Mouse (Mus musculus): Measurements from ENCODE around the gene Lamc2. TPM values are rescaled to one million over a fixed set of nuclear protein-coding genes. Genes with fewer than 3 reads are reported as not detected.
A peak's percentile ranks its signal among the peaks of the same experiment; 100 is the strongest.

Gene Lamc2
- polyA plus RNA-seq, 1 experiment from 2014 or later: 12.7 TPM

- Histone ChIP-seq H3K9me3 (no peaks in the 10 kb centered on the region), H3K4me1 (peaks cover 14% of the 10 kb centered on the region; the same call in 1 of the 2 replicates), H3K27ac (peak overlapping the region; percentile 44; the same call in 1 of the 2 replicates), H3K9ac (no peak overlapping the region), H3K4me3 (no peak overlapping the region), H3K36me3 (no peaks in the 10 kb centered on the region), H3K4me2 (no peak overlapping the region), H3K27me3 (no peaks in the 10 kb centered on the region)
- 71% methylated on average over 8 of the region's 8 CpGs for WGBS
- no peak for ATAC-seq (ENCODE audit: insufficient number of reproducible peaks, insufficient read depth, low FRiP score, low TSS enrichment, low read depth)
Measured at GRCm38 (mm10) chr1:153125287-153126275, 60.7 kb downstream of the Lamc2 start.

GRCm38 (mm10) chr1:153124502-153124901, 61.7 kb downstream of the Lamc2 start:
- WGBS: 54% methylated on average over 5 of the region's 5 CpGs
- Histone ChIP-seq H3K4me1 (peaks cover 16% of the 10 kb centered on the region; the same call in 1 of the 2 replicates), H3K9ac (no peak overlapping the region), H3K27me3 (no peaks in the 10 kb centered on the region), H3K4me2 (no peak overlapping the region), H3K36me3 (no peaks in the 10 kb centered on the region), H3K9me3 (no peaks in the 10 kb centered on the region), H3K27ac (no peak overlapping the region), H3K4me3 (no peak overlapping the region)
- ATAC-seq (ENCODE audit: insufficient number of reproducible peaks, insufficient read depth, low FRiP score, low TSS enrichment, low read depth): no peak

GRCm38 (mm10) chr1:153122764-153123163, 63.5 kb downstream of the Lamc2 start:
- no peak overlapping the region for H3K4me3 ChIP-seq
- no peaks in the 10 kb centered on the region for H3K27me3 ChIP-seq
- ATAC-seq (ENCODE audit: insufficient number of reproducible peaks, insufficient read depth, low FRiP score, low TSS enrichment, low read depth): no peak
- no peaks in the 10 kb centered on the region for H3K9me3 ChIP-seq
- H3K36me3 ChIP-seq: no peaks in the 10 kb centered on the region
- no peak overlapping the region for H3K27ac ChIP-seq
- 87% methylated on average over 4 of the region's 4 CpGs for WGBS
- peaks cover 16% of the 10 kb centered on the region; the same call in 1 of the 2 replicates for H3K4me1 ChIP-seq
- H3K4me2 ChIP-seq: no peak overlapping the region
- no peak overlapping the region for H3K9ac ChIP-seq

GRCm38 (mm10) chr1:153121320-153121719, 64.9 kb downstream of the Lamc2 start:
- Histone ChIP-seq H3K4me2 (no peak overlapping the region), H3K4me1 (peaks cover 14% of the 10 kb centered on the region; the same call in 1 of the 2 replicates), H3K36me3 (no peaks in the 10 kb centered on the region), H3K27ac (no peak overlapping the region), H3K9ac (no peak overlapping the region), H3K4me3 (no peak overlapping the region), H3K27me3 (no peaks in the 10 kb centered on the region), H3K9me3 (no peaks in the 10 kb centered on the region)
- 80% methylated on average over 5 of the region's 5 CpGs for WGBS
- no peak for ATAC-seq (ENCODE audit: insufficient number of reproducible peaks, insufficient read depth, low FRiP score, low TSS enrichment, low read depth)

GRCm38 (mm10) chr1:153120544-153120943, 65.7 kb downstream of the Lamc2 start:
- no peaks in the 10 kb centered on the region for H3K27me3 ChIP-seq
- 0 out of 2 replicates have a peak, but pooled peaks cover 6% of the 10 kb centered on the region for H3K4me1 ChIP-seq
- H3K9me3 ChIP-seq: no peaks in the 10 kb centered on the region
- H3K4me3 ChIP-seq: no peak overlapping the region
- no peak overlapping the region for H3K4me2 ChIP-seq
- no peak overlapping the region for H3K9ac ChIP-seq
- no peaks in the 10 kb centered on the region for H3K36me3 ChIP-seq
- H3K27ac ChIP-seq: no peak overlapping the region
- no peak for ATAC-seq (ENCODE audit: insufficient number of reproducible peaks, insufficient read depth, low FRiP score, low TSS enrichment, low read depth)
- 49% methylated on average over 6 of the region's 6 CpGs for WGBS

- Histone ChIP-seq H3K9me3 (no peaks in the 10 kb centered on the region), H3K27ac (no peak overlapping the region), H3K4me2 (no peak overlapping the region), H3K4me1 (no peaks in the 10 kb centered on the region), H3K27me3 (no peaks in the 10 kb centered on the region), H3K9ac (no peak overlapping the region), H3K4me3 (no peak overlapping the region), H3K36me3 (no peaks in the 10 kb centered on the region)
- 86% methylated on average over 8 of the region's 8 CpGs for WGBS
- no peak for ATAC-seq (ENCODE audit: insufficient number of reproducible peaks, insufficient read depth, low FRiP score, low TSS enrichment, low read depth)
Measured at GRCm38 (mm10) chr1:153115315-153115714, 70.9 kb downstream of the Lamc2 start.

- H3K4me1 ChIP-seq: peaks cover 5% of the 10 kb centered on the region
- no peak for ATAC-seq (ENCODE audit: insufficient number of reproducible peaks, insufficient read depth, low FRiP score, low TSS enrichment, low read depth)
- H3K27me3 ChIP-seq: no peaks in the 10 kb centered on the region
- H3K9me3 ChIP-seq: no peaks in the 10 kb centered on the region
- no peak overlapping the region for H3K9ac ChIP-seq
- no peaks in the 10 kb centered on the region for H3K36me3 ChIP-seq
- no peak overlapping the region for H3K4me3 ChIP-seq
- WGBS: 59% methylated on average over 4 of the region's 4 CpGs
- no peak overlapping the region for H3K4me2 ChIP-seq
- no peak overlapping the region for H3K27ac ChIP-seq
Measured at GRCm38 (mm10) chr1:153111596-153111995, 74.7 kb downstream of the Lamc2 start.

GRCm38 (mm10) chr1:153109836-153110235, 76.4 kb downstream of the Lamc2 start:
- no peaks in the 10 kb centered on the region for H3K27me3 ChIP-seq
- no peak overlapping the region for H3K4me2 ChIP-seq
- no peak for ATAC-seq (ENCODE audit: insufficient number of reproducible peaks, insufficient read depth, low FRiP score, low TSS enrichment, low read depth)
- H3K9ac ChIP-seq: no peak overlapping the region
- H3K9me3 ChIP-seq: no peaks in the 10 kb centered on the region
- H3K27ac ChIP-seq: no peak overlapping the region
- H3K4me3 ChIP-seq: no peak overlapping the region
- H3K36me3 ChIP-seq: no peaks in the 10 kb centered on the region
- 56% methylated on average over 3 of the region's 3 CpGs for WGBS
- peaks cover 5% of the 10 kb centered on the region for H3K4me1 ChIP-seq

- no peaks in the 10 kb centered on the region for H3K9me3 ChIP-seq
- H3K27me3 ChIP-seq: no peaks in the 10 kb centered on the region
- WGBS: 87% methylated on average over 5 of the region's 5 CpGs
- no peak overlapping the region for H3K27ac ChIP-seq
- no peak for ATAC-seq (ENCODE audit: insufficient number of reproducible peaks, insufficient read depth, low FRiP score, low TSS enrichment, low read depth)
- no peaks in the 10 kb centered on the region for H3K36me3 ChIP-seq
- no peak overlapping the region for H3K4me3 ChIP-seq
- no peak overlapping the region for H3K9ac ChIP-seq
- no peak overlapping the region for H3K4me2 ChIP-seq
- H3K4me1 ChIP-seq: peaks cover 5% of the 10 kb centered on the region
Measured at GRCm38 (mm10) chr1:153109346-153109745, 76.9 kb downstream of the Lamc2 start.

- no peak overlapping the region for H3K27ac ChIP-seq
- 29% methylated on average over 7 of the region's 7 CpGs for WGBS
- ATAC-seq (ENCODE audit: insufficient number of reproducible peaks, insufficient read depth, low FRiP score, low TSS enrichment, low read depth): no peak
- H3K27me3 ChIP-seq: no peaks in the 10 kb centered on the region
- no peak overlapping the region for H3K9ac ChIP-seq
- no peaks in the 10 kb centered on the region for H3K36me3 ChIP-seq
- H3K4me3 ChIP-seq: no peak overlapping the region
- H3K4me1 ChIP-seq: peaks cover 5% of the 10 kb centered on the region
- H3K9me3 ChIP-seq: no peaks in the 10 kb centered on the region
- H3K4me2 ChIP-seq: no peak overlapping the region
Measured at GRCm38 (mm10) chr1:153107866-153108265, 78.4 kb downstream of the Lamc2 start.

- Histone ChIP-seq H3K27me3 (no peaks in the 10 kb centered on the region), H3K9me3 (no peaks in the 10 kb centered on the region), H3K4me1 (peaks cover 11% of the 10 kb centered on the region), H3K36me3 (no peaks in the 10 kb centered on the region), H3K4me2 (no peak overlapping the region), H3K9ac (no peak overlapping the region), H3K4me3 (no peak overlapping the region), H3K27ac (no peak overlapping the region)
- WGBS: 64% methylated on average over 12 of the region's 12 CpGs
- no peak for ATAC-seq (ENCODE audit: insufficient number of reproducible peaks, insufficient read depth, low FRiP score, low TSS enrichment, low read depth)
Measured at GRCm38 (mm10) chr1:153104804-153105203, 81.4 kb downstream of the Lamc2 start.

- ATAC-seq (ENCODE audit: insufficient number of reproducible peaks, insufficient read depth, low FRiP score, low TSS enrichment, low read depth): no peak
Measured at GRCm38 (mm10) chr1:153103186-153103554, 83.1 kb downstream of the Lamc2 start.

More at GRCm38 (mm10) chr1:153103186-153103554, 83.1 kb downstream of the Lamc2 start:
- Histone ChIP-seq H3K9me3 (no peaks in the 10 kb centered on the region), H3K4me3 (no peak overlapping the region), H3K4me2 (no peak overlapping the region), H3K4me1 (peaks cover 18% of the 10 kb centered on the region), H3K9ac (no peak overlapping the region), H3K36me3 (no peaks in the 10 kb centered on the region), H3K27ac (no peak overlapping the region), H3K27me3 (no peaks in the 10 kb centered on the region)
- WGBS: 94% methylated on average over 8 of the region's 8 CpGs

Data from embryonic facial prominence, embryonic 13.5 days (tissue).